Mouse (Mus musculus) G1E (cell line): ENCODE results near the gene Edem2. TPM values are rescaled to one million over a fixed set of nuclear protein-coding genes. Genes with fewer than 3 reads are reported as not detected.

Source experiments
- ATAC-seq: 2 replicates; pipeline ENCODE4 v1.8.0; 2016; ENCODE audit warnings: mild to moderate bottlenecking; ENCODE audit not compliant: insufficient number of reproducible peaks, poor library complexity, low FRiP score, severe bottlenecking; ENCODE audit errors: extremely low read depth
- DNase-seq: peaks from one replicate; pipeline ENCODE4 v3.0.0; 2012; ENCODE audit warnings: low spot score
- H3K27me3 ChIP-seq: 2 replicates; pipeline ENCODE4 v1.6.1; 2012; ENCODE audit warnings: mild to moderate bottlenecking, low read length, inconsistent platforms; ENCODE audit not compliant: insufficient read depth
- H3K36me3 ChIP-seq: replicated peaks from 2 replicates; pipeline ENCODE3; 2012; ENCODE audit warnings: mild to moderate bottlenecking, inconsistent platforms
- H3K4me1 ChIP-seq: 2 replicates; pipeline ENCODE4 v1.6.1; 2012; ENCODE audit warnings: low read depth, low read length, inconsistent platforms, mixed read lengths; ENCODE audit not compliant: insufficient read depth
- H3K4me3 ChIP-seq: 2 replicates; pipeline ENCODE4 v1.5.1; 2012; ENCODE audit warnings: low read depth, mild to moderate bottlenecking, inconsistent platforms, low read length, moderate library complexity, mixed read lengths
- H3K9me3 ChIP-seq: replicated peaks from 2 replicates; pipeline ENCODE4 v1.6.1; 2012; ENCODE audit warnings: inconsistent platforms
- CTCF ChIP-seq: IDR thresholded peaks from 2 replicates; pipeline ENCODE4 v1.5.1; 2012; ENCODE audit warnings: low read depth, low read length, inconsistent platforms, mixed read lengths
- GATA1 ChIP-seq: IDR thresholded peaks from 2 replicates; pipeline ENCODE4 v1.6.1; 2012; ENCODE audit warnings: borderline replicate concordance, low read length, inconsistent platforms, mixed read lengths
- GATA2 ChIP-seq: IDR thresholded peaks from 2 replicates; pipeline ENCODE4 v1.6.1; 2012; ENCODE audit warnings: low read depth, low read length, inconsistent platforms, borderline replicate concordance
- POLR2AphosphoS5 ChIP-seq: IDR thresholded peaks from 2 replicates; pipeline ENCODE4 v1.6.1; 2012; ENCODE audit warnings: low read depth, low read length, inconsistent platforms; ENCODE audit not compliant: insufficient replicate concordance
- TAL1 ChIP-seq: conservative IDR thresholded peaks from 2 replicates; pipeline ENCODE4 v1.6.1; 2012; ENCODE audit warnings: low read depth, low read length, inconsistent platforms, mixed read lengths
- polyA plus RNA-seq: library from polyadenylated mRNA; stranded (reverse); fragments of >175 nt; gene quantifications from 2 replicates; pipeline ENCODE4 v1.2.3, GENCODE M21; 2012
- total RNA-seq, 2 experiments: library from RNA; stranded (forward) in 1 of 2; stranded (reverse) in 1 of 2; fragments of 200-1000 nt in 1 of 2; fragments of >200 nt in 1 of 2; fragmentation: Nextera tagmentation in 1 of 2; gene quantifications; 2 replicates each; pipeline ENCODE4 v1.2.3; 2014 to 2017

Gene Edem2
- total and polyA plus RNA-seq, 3 experiments: 33.8 to 38.3 (median 36.9) TPM

GRCm38 (mm10) chr2:155755746-155756145, 26.5 kb upstream of the Edem2 start:
- DNase-seq (no peak), ATAC-seq (no peak)
- H3K4me1 ChIP-seq: peaks cover 21% of the 10 kb centered on the region
- no peak for TF ChIP-seq GATA2
- 0 out of 2 replicates have a peak, but pooled peaks have one; percentile 42 for TF ChIP-seq CTCF
- TF ChIP-seq TAL1: no peak
- no peak for TF ChIP-seq GATA1
- no peak for TF ChIP-seq POLR2AphosphoS5
- no peaks in the 10 kb centered on the region for H3K9me3 ChIP-seq
- H3K36me3 ChIP-seq: no peaks in the 10 kb centered on the region
- H3K27me3 ChIP-seq: peaks cover 56% of the 10 kb centered on the region
- H3K4me3 ChIP-seq: no peak overlapping the region

GRCm38 (mm10) chr2:155751014-155751786, 21.9 kb upstream of the Edem2 start, which contains the start of gene Procr:
Gene Procr, plus strand, starts transcription at chr2:155751117.
- peak within 1 kb of the TSS; percentile 13; the same call in 1 of the 2 replicates for H3K4me3 ChIP-seq
- DNase-seq: no peak
- H3K27me3 ChIP-seq: peaks cover 66% of the 10 kb centered on the region
- H3K36me3 ChIP-seq: no peaks in the 10 kb centered on the region
- TF ChIP-seq TAL1 (no peak), GATA1 (no peak), POLR2AphosphoS5 (no peak), CTCF (no peak), GATA2 (no peak)
- H3K9me3 ChIP-seq: no peaks in the 10 kb centered on the region
- peaks cover 17% of the 10 kb centered on the region for H3K4me1 ChIP-seq
- ATAC-seq: no peak

GRCm38 (mm10) chr2:155749394-155749793, 20.1 kb upstream of the Edem2 start:
- Histone ChIP-seq H3K9me3 (no peaks in the 10 kb centered on the region), H3K27me3 (peaks cover 76% of the 10 kb centered on the region), H3K36me3 (no peaks in the 10 kb centered on the region), H3K4me1 (peaks cover 24% of the 10 kb centered on the region), H3K4me3 (no peak overlapping the region)
- no peak for ATAC-seq
- no peak for DNase-seq
- TF ChIP-seq POLR2AphosphoS5: no peak

- Histone ChIP-seq H3K9me3 (no peaks in the 10 kb centered on the region), H3K36me3 (no peaks in the 10 kb centered on the region), H3K4me1 (peaks cover 36% of the 10 kb centered on the region), H3K4me3 (no peak overlapping the region), H3K27me3 (peaks cover 47% of the 10 kb centered on the region)
- DNase-seq (no peak), ATAC-seq (no peak)
- no peak for TF ChIP-seq GATA2
Observed at GRCm38 (mm10) chr2:155745487-155745886, 16.2 kb upstream of the Edem2 start.

- ATAC-seq (no peak), DNase-seq (no peak)
- Histone ChIP-seq H3K4me1 (peaks cover 43% of the 10 kb centered on the region), H3K27me3 (peaks cover 37% of the 10 kb centered on the region), H3K4me3 (no peak overlapping the region; the same call in 1 of the 2 replicates), H3K9me3 (no peaks in the 10 kb centered on the region), H3K36me3 (no peaks in the 10 kb centered on the region)
- TF ChIP-seq CTCF: no peak
- TF ChIP-seq GATA2: no peak
- no peak for TF ChIP-seq TAL1
Observed at GRCm38 (mm10) chr2:155743351-155743750, 14.1 kb upstream of the Edem2 start.

- TF ChIP-seq GATA1 (no peak), POLR2AphosphoS5 (no peak), GATA2 (no peak), CTCF (no peak), TAL1 (peak; percentile 38; the same call in 1 of the 2 replicates)
- Histone ChIP-seq H3K4me1 (peaks cover 47% of the 10 kb centered on the region), H3K4me3 (peak overlapping the region; percentile 63; the same call in 1 of the 2 replicates), H3K36me3 (no peaks in the 10 kb centered on the region), H3K27me3 (peaks cover 37% of the 10 kb centered on the region), H3K9me3 (no peaks in the 10 kb centered on the region)
- peak; percentile 56 for DNase-seq
- peak; percentile 72 for ATAC-seq
Observed at GRCm38 (mm10) chr2:155742931-155743337, 13.7 kb upstream of the Edem2 start.

- H3K27me3 ChIP-seq: peaks cover 32% of the 10 kb centered on the region
- DNase-seq (no peak), ATAC-seq (no peak)
- peak overlapping the region; percentile 22; the same call in 1 of the 2 replicates for H3K4me3 ChIP-seq
- H3K36me3 ChIP-seq: no peaks in the 10 kb centered on the region
- H3K9me3 ChIP-seq: no peaks in the 10 kb centered on the region
- H3K4me1 ChIP-seq: peaks cover 53% of the 10 kb centered on the region
- TF ChIP-seq CTCF (no peak), TAL1 (no peak), GATA1 (no peak), GATA2 (no peak), POLR2AphosphoS5 (no peak)
Observed at GRCm38 (mm10) chr2:155742211-155742610, 12.9 kb upstream of the Edem2 start.
